Mouse (Mus musculus): ENCODE measurements around the gene Gad2.

GRCm38 (mm10) chr2:22739369-22739768 is 117.4 kb downstream of the Gad2 start:
- TF ChIP-seq CTCF (IDR thresholded peaks at IDR 0.05; ENCODE audit: low read depth, low read length) (no peak), GATA1 (IDR thresholded peaks at IDR 0.05; ENCODE audit: borderline replicate concordance, low read length) (no peak)
